Mouse (Mus musculus): ENCODE results near the gene Mplkip.

GRCm38 (mm10) chr13:17690686-17691085, 4.3 kb upstream of the Mplkip start:
- TF ChIP-seq MAX (IDR thresholded peaks at IDR 0.05; ENCODE audit: low read length) (no peak), CTCF (IDR thresholded peaks at IDR 0.05 in 2 of 3, conservative IDR thresholded peaks at IDR 0.05 in 1 of 3; ENCODE audit: control insufficient read depth in 1 of 3, insufficient read depth in 1 of 3, low read depth in 2 of 3, low read length in 3 of 3, poor library complexity in 1 of 3, severe bottlenecking in 1 of 3) (no peak), USF2 (IDR thresholded peaks at IDR 0.05; ENCODE audit: borderline replicate concordance in 1 of 2, insufficient read depth in 1 of 2, low read depth in 1 of 2, low read length in 2 of 2) (no peak), CHD2 (IDR thresholded peaks at IDR 0.05; ENCODE audit: low read length) (no peak), POLR2A (IDR thresholded peaks at IDR 0.05; ENCODE audit: control insufficient read depth in 1 of 2, insufficient read depth in 1 of 2, low read depth in 1 of 2, low read length in 2 of 2, poor library complexity in 1 of 2) (no peak), CHD1 (IDR thresholded peaks at IDR 0.05; ENCODE audit: low read depth, low read length) (no peak), USF1 (IDR thresholded peaks at IDR 0.05; ENCODE audit: low read depth, low read length) (no peak), ZNF384 (IDR thresholded peaks at IDR 0.05; ENCODE audit: low read depth, low read length) (no peak), GATA1 (IDR thresholded peaks at IDR 0.05; ENCODE audit: low read depth, low read length) (no peak), NELFE (IDR thresholded peaks at IDR 0.05; ENCODE audit: low read depth, low read length) (no peak)
